Mouse (Mus musculus): ENCODE data around the gene Hist2h2ab.
A peak's percentile ranks its signal among the peaks of the same experiment; 100 is the strongest.
"Not testable (repeated sequence)": the region's sequence is repeated elsewhere in the genome, so short reads cannot be mapped to it uniquely, and the experiment has no call there.

Gene Hist2h2ab

DNA sequence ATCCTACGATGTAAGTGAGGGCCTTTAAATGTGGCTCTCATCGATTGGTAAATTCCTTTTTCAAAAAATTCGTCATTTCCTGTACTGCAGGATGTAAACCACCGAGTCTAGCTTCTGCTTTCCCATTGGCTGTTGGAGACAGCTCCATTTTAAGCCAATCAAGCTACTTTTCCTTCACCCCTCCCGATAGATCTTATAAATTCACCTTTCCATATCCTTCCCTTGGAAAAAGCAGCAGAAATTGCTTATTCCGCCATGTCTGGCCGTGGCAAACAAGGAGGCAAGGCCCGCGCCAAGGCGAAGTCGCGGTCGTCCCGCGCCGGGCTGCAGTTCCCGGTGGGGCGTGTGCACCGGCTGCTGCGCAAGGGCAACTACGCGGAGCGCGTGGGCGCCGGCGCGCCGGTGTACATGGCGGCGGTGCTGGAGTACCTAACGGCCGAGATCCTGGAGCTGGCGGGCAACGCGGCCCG lies at the start of gene Hist2h2ab, which contains the start of gene Bola1:
Gene Hist2h2ab, plus strand, starts transcription at position 205 of the 470 bp plus-strand sequence.
Gene Bola1, minus strand, starts transcription at position 49 of the 470 bp plus-strand sequence.
- peak; percentile 66 for DNase-seq (ENCODE audit: low spot score)

DNA sequence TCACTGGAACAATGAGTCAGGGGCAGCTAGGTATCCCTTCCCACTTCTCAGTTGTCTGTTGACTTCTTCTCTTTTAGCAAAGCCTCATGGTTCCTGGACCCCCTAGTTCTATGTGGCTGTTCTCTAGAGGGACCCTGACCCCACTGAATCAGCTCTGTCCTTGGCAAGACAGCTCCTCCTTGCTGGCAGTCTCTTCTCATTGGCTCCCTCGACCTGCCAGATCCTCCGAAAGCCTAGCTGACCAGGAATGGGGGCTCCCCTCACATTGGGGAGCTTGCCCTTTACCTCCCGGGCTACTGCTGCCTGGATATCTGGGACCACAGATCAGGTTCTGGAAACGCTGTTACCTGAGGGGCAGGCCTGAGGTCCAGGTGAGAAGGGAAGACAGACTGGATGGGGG lies 49.4 kb upstream of the Hist2h2ab start:
- no peak for DNase-seq (ENCODE audit: low spot score)

DNA sequence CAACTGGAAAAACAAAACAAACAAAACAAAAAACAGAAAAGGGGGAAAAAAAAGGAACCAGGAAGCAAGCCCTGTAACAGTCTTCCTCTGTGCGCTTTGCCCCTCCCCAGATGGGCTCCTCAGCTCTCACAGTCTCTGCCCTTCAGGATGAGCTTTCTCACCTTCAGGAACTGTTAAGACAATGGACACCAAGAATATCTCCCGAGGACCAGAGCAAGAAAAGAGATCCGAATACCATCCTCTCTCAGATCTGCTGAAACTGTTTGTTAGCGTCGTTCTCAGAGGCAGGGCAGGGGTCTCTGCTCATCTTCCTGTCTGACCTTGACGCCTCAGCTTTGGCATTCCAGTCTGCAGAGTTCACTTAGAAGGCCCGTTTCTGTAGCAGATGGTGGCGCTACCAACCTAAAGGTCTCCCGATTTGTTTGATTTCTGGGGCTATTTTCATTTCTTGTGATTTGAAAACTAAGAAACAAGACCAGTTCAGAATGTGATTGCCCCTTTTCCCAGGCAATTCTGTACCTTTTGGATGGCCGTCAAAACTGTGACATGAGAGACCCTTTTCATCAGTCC lies 48.6 kb upstream of the Hist2h2ab start:
- no peak for DNase-seq (ENCODE audit: low spot score)

DNA sequence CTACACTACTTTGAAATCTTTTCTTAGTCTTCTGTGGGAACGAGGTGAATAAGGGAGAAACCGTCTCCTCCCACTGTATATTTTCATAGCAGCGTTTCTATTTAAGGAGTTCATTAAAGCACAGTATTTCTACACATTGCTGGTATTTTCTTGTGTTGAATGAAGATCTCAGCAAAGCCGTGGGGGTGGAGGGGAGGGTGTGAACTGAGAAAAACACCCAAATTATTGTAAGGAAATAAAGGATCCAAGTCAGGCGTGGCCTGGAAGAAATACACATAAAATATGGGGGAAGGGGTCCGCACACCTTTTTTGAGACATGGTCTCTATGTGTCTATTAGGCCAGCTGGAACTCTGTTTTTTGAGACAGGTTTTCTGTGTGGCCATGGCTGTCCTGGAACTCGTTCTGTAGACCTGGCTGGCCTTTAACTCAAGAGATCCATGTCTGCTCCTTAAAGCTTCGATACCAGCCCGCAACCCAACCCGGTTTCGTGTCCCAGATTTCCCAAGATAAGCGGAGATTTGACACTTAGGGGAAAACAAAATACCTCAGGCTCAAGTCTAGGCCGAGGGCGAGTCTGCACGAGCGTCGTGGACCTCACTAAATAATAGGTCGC lies 48.0 kb upstream of the Hist2h2ab start:
- peak; percentile 18 for DNase-seq (ENCODE audit: low spot score)

DNA sequence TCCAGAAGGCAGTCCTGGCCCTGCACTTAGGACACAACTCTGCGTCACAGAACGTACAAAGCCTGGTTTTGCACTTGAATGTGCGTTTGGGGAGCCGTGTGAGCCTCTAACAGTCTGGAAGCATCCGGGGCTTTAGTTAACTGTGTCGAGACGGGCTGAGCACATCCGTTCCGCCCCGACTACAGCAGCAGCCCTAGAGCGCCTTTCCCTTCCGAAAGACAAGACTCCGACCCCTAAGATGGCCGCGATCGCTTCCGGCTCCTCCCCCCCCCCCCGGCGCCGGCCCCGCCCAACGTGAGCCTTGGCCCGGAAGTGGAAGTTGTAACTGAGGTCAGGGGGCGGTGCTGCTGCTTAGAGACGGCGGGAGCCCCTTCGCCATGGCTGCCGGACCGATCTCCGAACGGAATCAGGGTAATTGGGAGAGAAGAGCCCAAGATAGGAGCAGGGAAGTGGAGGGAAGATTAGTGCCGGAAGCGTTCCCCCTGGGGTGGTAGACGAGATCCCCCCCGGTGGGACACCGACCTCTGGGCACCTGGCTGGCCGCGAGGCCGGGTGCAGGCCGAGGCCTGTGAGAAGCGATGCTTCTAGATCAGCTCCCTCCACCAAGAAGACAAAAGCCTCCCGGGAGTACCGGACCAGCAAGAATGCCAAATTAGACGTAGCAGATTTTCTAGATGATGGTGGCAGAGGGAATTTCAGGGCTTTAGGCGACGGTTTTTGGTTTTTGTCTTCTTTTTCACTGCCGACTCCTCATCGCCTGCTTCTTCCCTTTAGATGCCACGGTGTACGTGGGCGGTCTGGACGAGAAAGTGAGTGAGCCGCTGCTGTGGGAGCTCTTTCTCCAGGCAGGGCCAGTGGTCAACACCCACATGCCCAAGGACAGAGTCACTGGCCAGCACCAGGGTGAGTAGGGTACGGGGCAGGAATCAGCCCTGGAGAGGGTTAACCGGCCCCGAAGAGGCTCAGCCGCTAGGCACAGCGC lies 47.2 kb upstream of the Hist2h2ab start, which contains the start of gene Sf3b4:
Gene Sf3b4, plus strand, starts transcription at position 136 of the 982 bp plus-strand sequence.
- peak; percentile 84 for DNase-seq (ENCODE audit: low spot score)

DNA sequence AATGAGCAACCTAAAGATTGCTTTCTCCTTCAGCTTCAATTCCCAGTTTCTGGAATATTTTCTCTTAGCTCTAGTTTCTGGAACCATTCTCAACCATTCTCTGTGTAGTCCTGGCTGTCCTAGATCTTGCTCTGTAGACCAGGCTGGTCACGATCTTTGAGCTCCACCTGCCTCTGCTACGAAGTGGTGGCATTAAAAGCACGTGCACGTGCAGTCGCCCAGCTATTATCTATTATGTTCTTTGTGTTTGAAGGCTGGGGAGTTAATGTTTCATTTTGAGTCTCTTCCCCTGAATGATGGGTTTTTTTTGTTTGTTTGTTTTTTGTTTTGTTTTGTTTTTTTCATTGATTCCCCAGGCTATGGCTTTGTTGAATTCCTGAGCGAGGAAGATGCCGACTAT lies 46.5 kb upstream of the Hist2h2ab start:
- DNase-seq (ENCODE audit: low spot score): no peak

DNA sequence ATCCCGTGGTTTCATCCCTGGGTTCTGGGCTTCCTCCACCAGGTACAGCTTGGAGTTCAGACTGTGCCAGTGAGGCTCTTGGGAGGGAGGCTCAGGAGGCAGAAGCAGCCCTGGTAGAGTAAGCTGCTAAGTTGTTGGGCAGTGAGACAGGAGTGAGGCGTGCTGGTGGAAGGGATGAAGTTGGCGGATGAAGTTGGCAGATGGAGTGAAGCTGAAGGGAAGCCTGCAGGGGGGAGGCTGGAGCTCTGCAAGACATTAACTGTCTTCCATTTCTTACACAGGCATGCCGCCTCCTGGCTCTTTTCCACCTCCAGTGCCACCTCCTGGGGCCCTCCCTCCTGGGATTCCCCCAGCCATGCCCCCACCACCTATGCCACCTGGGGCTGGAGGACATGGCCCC lies 45.6 kb upstream of the Hist2h2ab start:
- DNase-seq (ENCODE audit: low spot score): not testable (repeated sequence)

DNA sequence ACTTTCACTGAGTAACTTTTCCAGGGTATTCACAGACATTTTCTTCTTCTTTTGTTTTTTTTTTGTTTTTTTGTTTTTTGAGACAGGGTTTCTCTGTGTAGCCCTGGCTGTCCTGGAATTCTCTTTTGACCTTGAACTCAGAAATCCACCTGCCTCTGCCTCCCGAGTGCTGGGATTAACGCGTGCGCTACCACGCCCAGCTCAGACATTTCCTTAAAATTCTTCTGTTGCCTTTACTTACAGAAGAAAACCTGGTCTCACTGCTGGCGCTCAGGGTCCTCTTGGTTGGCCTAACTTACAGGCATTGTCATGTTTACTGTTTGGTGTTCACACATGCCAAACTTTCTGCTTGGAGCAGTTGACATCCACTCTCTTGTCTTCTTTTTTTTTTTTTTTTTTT lies 44.4 kb upstream of the Hist2h2ab start:
- DNase-seq (ENCODE audit: low spot score): no peak

DNA sequence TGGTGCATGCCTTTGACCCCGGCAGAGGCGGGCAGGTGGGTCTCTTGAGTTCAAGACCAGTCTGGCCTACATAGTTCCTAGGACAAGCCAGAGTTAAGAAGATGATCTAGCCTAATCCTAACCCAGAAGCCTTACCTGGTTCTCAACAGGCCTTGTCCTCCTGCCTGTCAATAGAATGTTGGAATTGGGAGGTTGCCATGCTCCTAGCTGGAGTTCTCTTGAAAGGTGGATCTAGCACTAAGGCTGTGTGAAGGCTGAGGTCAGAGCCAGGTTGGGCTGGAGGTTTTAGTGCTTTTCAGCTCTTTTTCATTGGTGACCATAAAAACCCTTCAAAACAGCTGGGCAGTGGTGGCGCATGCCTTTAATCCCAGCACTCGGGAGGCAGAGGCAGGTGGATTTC lies 41.2 kb upstream of the Hist2h2ab start:
- DNase-seq (ENCODE audit: low spot score): no peak

DNA sequence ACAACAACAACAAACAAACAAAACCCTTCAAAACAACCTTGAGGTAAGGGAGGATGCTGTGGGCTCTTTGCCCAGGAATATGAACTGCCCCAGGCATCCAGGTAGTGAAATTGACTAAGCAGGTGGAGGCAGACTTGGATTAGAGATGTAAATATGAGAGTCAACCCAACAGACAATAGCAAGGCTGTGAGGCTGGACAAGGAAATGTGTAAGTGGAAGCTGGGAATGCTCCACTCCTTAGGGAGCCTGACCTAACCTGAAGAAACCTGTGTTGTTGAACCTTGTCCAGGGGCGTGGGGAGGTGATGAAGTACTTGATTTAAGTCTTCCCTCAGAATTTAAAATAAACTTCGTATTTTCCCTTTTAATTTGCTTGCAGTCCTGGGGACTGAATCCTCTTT lies 40.8 kb upstream of the Hist2h2ab start:
- DNase-seq (ENCODE audit: low spot score): no peak

DNA sequence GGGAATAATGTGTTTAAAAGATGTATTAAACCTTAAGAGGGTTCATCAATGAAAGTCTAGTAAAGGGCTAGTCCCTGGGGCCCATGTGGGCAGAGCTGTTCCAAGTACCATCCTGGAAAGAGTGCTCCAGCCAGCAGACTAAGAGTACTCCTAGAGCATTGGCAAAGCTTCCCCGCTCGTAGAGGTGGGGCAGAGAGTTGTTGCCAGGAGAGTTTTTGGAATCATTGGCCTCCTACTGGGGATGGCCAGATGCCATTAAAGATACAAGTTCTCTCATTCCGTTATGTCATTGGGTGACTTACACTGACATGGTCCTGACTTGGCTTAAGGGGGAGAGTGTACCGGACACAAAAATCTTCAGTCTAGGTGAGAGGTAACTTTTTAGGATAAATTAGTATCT lies 40.1 kb upstream of the Hist2h2ab start:
- peak; percentile 45 for DNase-seq (ENCODE audit: low spot score)

DNA sequence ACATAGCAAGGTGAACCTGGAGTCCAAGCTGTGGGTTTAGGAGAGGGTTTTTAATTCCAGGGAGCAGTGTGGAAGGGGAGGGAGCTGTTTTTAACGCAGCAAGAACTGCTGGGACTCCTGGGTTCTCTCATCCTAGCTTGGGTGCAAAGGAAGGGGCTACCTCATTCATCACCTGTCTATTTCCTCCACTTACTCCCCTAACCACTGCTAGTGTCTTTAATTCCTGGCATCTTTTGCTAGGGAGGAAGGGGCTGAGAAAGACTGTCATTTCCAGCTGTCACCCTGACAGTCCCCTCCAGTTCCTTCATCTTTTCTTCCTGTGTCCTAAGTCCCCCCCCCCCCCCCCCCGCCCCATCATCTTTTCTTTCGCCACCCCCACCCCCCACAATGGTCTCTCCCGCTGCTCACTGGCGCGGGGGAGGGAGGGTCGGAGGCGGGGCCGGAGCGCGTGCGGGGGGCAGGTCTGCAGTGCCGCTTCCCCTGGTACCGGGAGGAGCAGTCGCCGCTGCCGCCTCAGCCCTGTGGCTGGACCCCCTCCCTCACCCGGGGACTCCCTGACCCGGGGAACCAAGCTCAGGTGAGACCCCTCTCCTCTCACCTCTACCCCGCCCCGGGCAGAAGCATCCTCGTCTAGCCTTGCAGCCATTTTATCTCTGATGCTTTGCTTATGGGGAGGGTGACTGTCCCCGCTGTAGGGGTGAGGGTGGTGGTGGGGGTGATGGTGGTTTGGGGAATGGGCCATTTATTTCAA lies 38.8 kb upstream of the Hist2h2ab start, which contains the start of gene Sv2a:
Gene Sv2a, plus strand, starts transcription at position 425 of the 751 bp plus-strand sequence.
- DNase-seq (ENCODE audit: low spot score): peak; percentile 35

DNA sequence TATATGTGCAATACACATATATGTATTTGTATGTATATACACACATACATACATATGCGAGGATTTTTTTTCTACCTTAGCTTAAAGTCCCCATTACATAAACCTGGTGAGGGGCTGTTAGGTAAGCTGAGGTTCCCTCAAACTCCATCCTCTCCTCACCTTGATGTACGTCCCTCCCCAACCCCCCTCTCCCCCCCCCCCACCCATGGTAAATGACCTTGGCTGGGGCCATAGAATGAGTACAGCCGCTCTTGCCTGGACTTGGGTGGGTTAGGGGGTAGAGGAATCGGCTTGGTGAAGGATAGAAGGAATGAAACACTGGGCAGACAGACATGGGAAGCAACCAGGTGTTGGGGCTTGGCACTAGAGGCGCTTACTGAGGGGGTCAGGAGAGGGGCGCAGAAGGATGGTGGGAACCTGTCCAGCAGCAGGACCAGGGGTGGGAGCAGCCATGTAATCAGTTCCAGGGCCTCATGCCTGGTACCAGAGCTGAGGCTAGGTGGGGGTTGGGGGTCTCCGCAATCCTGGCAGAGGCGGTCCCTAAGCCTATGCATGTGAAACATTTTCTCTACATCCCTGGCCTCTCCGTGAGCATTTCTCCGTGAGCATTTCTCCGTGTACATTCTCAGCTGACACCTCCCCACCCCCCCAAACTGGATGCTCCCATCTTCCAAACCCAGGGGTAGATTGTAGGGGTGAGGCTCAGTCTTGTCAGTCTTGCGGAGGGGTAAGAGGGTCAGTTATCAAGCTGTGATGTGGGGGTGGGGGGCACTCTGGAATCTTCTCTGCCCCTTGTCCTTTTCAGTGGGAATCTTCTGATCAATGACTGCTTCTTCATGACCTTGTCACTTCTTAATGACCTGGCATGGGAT lies 37.9 kb upstream of the Hist2h2ab start:
- no peak for DNase-seq (ENCODE audit: low spot score)

DNA sequence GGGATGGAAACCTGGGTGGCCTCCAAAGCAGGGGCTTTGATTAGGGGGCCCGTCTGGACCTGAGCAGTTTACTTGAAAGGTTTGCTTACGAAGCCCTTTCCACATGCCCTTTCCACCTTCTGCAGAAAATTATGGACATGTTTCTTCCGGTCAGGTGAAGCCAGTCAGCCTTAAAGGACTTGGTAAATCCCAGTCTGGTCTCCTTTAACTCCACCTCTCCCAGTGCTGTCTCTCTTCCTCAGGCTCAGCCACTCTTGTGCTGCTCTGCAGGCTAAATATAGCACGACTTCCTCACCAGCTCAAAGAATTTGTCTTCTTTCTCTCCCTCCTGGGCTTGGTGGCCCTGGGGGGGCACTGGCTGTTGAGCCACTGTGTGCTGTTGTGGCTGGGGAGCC lies 37.3 kb upstream of the Hist2h2ab start:
- no peak for DNase-seq (ENCODE audit: low spot score)

DNA sequence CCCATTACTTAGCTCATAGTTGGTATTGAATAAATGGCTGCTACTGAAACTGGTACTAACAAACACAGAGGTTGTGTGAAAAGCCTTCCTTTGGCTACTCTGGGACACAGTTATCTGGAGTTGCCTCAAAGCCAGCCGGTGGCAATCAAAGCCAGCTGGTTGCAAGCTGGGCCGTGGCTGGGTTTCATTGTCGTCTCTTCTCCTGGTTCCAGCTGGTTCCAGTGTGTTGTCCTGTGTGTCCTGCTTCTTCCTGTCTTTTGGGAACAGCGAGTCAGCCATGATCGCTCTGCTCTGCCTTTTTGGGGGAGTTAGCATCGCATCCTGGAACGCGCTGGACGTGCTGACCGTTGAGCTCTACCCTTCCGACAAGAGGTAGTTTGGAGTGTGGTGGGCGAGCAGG lies 26.7 kb upstream of the Hist2h2ab start:
- DNase-seq (ENCODE audit: low spot score): no peak

DNA sequence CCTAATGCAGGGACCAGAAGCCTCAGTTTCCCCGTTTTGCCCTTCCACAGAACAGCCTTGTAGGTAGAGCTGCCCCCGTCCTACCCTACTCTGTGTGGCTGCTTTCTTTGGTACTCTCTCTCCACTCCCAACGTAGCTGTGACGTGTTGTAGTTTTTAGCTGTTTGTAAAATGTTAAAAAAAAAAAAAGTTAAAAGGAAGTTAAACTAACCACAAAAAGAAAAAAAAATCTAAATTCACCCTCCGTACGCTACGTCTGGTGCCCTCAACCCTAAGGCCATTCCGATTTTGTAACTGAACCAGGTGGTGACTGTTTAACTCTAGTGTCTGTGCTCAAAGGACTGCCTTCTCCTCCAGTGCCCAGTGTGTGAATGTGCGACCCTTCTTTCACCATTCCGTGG lies 24.7 kb upstream of the Hist2h2ab start:
- DNase-seq (ENCODE audit: low spot score): no peak

DNA sequence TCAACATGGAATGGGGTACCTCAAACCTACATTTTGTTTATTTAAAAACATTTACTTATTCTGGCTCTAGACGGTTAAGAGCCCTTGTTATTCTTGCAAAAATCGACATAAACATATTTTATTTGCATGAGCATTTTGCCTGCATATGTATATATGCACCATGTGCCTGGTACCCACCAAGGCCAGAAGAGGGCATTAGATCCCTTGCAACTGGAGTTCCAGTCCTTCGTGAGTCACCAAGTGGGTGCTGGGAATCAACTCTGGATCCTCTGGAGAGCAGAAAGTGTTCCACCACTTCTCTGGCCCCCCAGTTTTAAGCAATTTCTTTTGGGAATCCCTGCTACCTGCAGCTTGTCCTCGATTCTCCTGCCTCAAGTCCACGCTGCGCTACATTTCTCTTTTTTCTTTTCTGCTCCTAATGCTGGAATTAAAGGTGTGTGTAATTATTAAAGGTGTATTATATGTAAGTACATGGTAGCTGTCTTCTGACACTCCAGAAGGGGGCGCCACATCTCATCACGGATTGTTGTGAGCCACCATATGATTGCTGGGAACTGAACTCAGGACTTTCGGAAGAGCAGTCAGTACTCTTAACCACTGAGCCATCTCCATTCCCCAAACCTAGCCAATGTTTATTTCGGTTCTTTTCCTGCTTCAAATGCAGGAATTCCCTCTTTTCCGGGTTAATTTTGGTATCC lies 23.9 kb upstream of the Hist2h2ab start:
- DNase-seq (ENCODE audit: low spot score): no peak

DNA sequence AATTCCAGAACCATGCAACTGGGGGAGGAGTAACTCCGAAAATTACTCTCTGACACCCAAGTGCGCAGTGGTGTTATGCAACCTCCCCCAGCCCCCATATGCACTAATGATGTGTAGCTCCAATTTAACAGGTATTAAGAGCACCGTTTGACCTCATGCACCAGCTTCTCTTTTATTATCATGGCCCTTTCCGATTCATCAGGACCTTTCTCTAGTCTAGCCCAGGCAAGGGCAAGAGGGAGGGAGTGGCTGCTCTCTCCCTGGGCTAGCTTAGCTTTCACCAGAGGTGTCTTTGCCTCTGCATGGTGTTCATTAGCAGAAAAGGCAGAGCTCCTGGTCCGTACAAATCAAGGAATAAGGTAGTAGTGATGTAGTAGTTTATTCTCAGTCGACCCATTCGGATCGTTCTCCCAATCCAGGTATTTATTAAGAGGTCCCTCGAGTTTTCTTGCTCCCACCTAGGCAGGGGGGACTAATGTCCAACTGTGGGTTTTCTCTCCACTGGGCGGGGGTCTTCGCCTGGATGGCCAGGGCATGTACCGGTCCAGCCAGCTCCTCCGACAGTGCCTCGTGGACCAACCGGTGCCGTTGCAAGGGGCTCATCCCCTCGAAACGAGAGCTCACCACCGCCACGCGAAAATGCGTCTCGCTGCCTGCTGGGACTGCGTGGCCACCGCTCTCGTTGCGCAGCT lies 23.1 kb upstream of the Hist2h2ab start:
- DNase-seq (ENCODE audit: low spot score): no peak

DNA sequence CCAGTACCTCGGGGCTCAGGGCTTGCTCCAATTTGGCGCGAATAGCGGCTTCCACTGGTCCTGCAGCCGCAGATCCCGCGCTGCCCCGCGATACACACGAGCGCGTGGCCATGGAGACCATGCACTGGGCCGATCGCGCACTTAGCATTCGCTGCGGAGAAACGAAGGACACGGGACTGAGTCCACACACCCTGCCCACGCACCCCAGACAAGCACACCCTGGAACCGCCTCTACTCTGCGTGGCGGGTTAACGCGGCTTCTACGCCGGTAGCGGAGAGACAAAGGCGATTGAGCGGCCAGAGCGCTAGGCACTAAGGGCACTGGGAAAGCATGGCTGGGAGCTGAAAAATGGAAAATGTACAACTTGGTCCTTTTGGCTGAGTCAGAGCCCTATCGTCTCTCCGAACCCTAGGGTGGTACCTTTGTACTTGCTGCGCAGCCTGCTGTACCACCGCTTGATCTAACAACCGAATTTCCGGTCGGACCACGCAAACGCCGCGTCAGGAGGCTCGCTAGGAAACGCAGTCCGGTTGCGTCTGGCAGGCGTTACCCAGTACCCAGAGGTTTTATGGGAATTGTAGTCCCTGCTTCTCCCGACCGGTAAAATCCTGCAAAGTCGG lies 22.4 kb upstream of the Hist2h2ab start:
- peak; percentile 91 for DNase-seq (ENCODE audit: low spot score)
